Mouse (Mus musculus) myocyte (in vitro differentiated cells): Measurements from ENCODE around the gene Adamtsl5. TPM values are rescaled to one million over a fixed set of nuclear protein-coding genes. Genes with fewer than 3 reads are reported as not detected.

Experiments used
- H3K27me3 ChIP-seq: one replicate; pipeline ENCODE4 v1.6.1; 2011; ENCODE audit not compliant: control insufficient read depth, insufficient read depth, insufficient read length
- H3K36me3 ChIP-seq: one replicate; pipeline ENCODE4 v1.6.1; 2011; ENCODE audit not compliant: control insufficient read depth, insufficient read depth
- H3K4me2 ChIP-seq: one replicate; pipeline ENCODE4 v1.6.1; 2011; ENCODE audit warnings: low read depth, control low read depth
- H3K4me3 ChIP-seq: one replicate; pipeline ENCODE4 v1.5.1; 2011; ENCODE audit warnings: mild to moderate bottlenecking, control low read depth, moderate library complexity
- H3K79me2 ChIP-seq: one replicate; pipeline ENCODE4 v1.6.1; 2011; ENCODE audit not compliant: control insufficient read depth, insufficient read depth
- H3ac ChIP-seq: one replicate; pipeline ENCODE4 v1.6.1; 2011; ENCODE audit not compliant: control insufficient read depth, insufficient read length
- CEBPB ChIP-seq: IDR thresholded peaks from 2 replicates; pipeline ENCODE4 v1.6.1; 2011; ENCODE audit warnings: mild to moderate bottlenecking, moderate library complexity; ENCODE audit not compliant: poor library complexity, insufficient read depth, severe bottlenecking
- E2F4 ChIP-seq: IDR thresholded peaks from one replicate; pipeline ENCODE4 v1.6.1; 2011; ENCODE audit warnings: mild to moderate bottlenecking, control low read depth, moderate library complexity; ENCODE audit not compliant: insufficient read depth
- MAX ChIP-seq: IDR thresholded peaks from one replicate; pipeline ENCODE4 v1.6.1; 2011; ENCODE audit warnings: low read depth, mild to moderate bottlenecking, control low read depth
- MYOD1 ChIP-seq, 3 experiments: IDR thresholded peaks; one replicate each; pipeline ENCODE4 v1.6.1; 2011; ENCODE audit warnings: control low read depth in 2 of 3, low read depth in 2 of 3, mild to moderate bottlenecking in 2 of 3, moderate library complexity in 1 of 3; ENCODE audit not compliant: insufficient read length in 2 of 3, control insufficient read depth in 1 of 3
- MYOG ChIP-seq, 3 experiments: IDR thresholded peaks; one replicate each; pipeline ENCODE4 v1.6.1; 2011; ENCODE audit warnings: control low read depth in 2 of 3, low read depth in 2 of 3, mild to moderate bottlenecking in 2 of 3; ENCODE audit not compliant: insufficient read length in 2 of 3, control insufficient read depth in 1 of 3, insufficient read depth in 1 of 3
- POLR2A ChIP-seq: IDR thresholded peaks from one replicate; pipeline ENCODE4 v1.6.1; 2011; ENCODE audit warnings: low read depth, mild to moderate bottlenecking, control low read depth, moderate library complexity; ENCODE audit not compliant: insufficient read length
- POLR2AphosphoS2 ChIP-seq: IDR thresholded peaks from one replicate; pipeline ENCODE4 v1.6.1; 2011; ENCODE audit warnings: low read depth, control low read depth; ENCODE audit not compliant: insufficient read length
- REST ChIP-seq: IDR thresholded peaks from one replicate; pipeline ENCODE4 v1.6.1; 2011; ENCODE audit warnings: mild to moderate bottlenecking, control low read depth, moderate library complexity; ENCODE audit not compliant: insufficient read depth, insufficient read length
- SRF ChIP-seq: IDR thresholded peaks from one replicate; pipeline ENCODE4 v1.6.1; 2011; ENCODE audit warnings: low read depth; ENCODE audit not compliant: control insufficient read depth, insufficient read length
- TCF12 ChIP-seq: IDR thresholded peaks from one replicate; pipeline ENCODE4 v1.6.1; 2011; ENCODE audit warnings: mild to moderate bottlenecking, control low read depth; ENCODE audit not compliant: poor library complexity, insufficient read depth, severe bottlenecking
- TCF3 ChIP-seq: IDR thresholded peaks from one replicate; pipeline ENCODE4 v1.6.1; 2011; ENCODE audit warnings: low read depth, control low read depth; ENCODE audit not compliant: insufficient read length
- USF1 ChIP-seq: IDR thresholded peaks from one replicate; pipeline ENCODE4 v1.6.1; 2011; ENCODE audit warnings: low read depth, mild to moderate bottlenecking, control low read depth, moderate library complexity
- polyA plus RNA-seq: library from polyadenylated mRNA; unstranded; fragments of >200 nt; fragmentation: generic; extraction: Trizol; gene quantifications from one replicate; pipeline ENCODE4 v1.2.1, GENCODE M21; 2012; ENCODE audit warnings: missing spikeins

Adamtsl5 gene
- polyA plus RNA-seq, 1 experiment, result 57.8 TPM

DNA sequence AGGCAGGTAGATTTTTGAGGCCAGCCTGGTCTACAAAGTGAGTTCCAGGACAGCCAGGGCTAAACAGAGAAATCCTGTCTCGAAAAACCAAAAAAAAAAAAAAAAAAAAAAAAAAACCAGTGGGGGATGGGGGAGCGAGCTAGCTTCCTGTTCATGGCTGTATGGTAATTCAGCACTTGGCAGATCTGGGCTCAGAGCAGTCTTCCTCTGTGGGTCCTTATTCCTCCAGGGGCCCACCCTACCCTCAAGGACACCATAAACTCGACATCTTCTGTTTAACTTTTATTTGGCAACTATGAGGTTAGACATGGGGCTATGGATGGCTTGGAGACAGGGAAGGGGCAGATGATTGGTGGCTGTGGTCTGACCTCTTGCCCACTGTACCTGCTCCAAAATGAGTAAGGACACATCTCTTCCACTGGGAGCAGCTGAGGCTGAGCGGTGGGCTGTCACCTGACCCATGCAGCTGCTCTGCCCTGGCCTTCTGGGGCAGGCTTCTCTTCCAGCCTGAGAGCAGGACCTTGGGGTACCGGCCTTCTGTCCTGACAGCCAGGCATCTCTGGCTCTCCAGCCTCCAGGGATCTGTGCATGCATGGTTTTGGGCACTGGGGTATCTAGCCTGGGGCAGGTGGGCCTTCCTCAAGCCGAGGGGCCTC, 27.1 kb downstream of the Adamtsl5 start:
- Histone ChIP-seq H3ac (no peak overlapping the region), H3K79me2 (peaks cover 10% of the 10 kb centered on the region), H3K27me3 (no peaks in the 10 kb centered on the region), H3K4me2 (peak overlapping the region; percentile 71), H3K36me3 (no peaks in the 10 kb centered on the region), H3K4me3 (peak overlapping the region; percentile 79)
- TF ChIP-seq MYOG (IDR thresholded peaks at IDR 0.05; ENCODE audit: control insufficient read depth in 1 of 3, insufficient read depth in 1 of 3, insufficient read length in 2 of 3, low read depth in 2 of 3) (peak; percentile 57 to 96 (median 92)), MAX (no peak), POLR2A (no peak), TCF3 (peak; percentile 23), POLR2AphosphoS2 (no peak), USF1 (no peak), MYOD1 (IDR thresholded peaks at IDR 0.05; ENCODE audit: control insufficient read depth in 1 of 3, insufficient read length in 2 of 3, low read depth in 2 of 3) (peak in 2 of 3 experiments; percentile 91 to 96), REST (no peak), SRF (no peak), CEBPB (no peak), E2F4 (no peak), TCF12 (no peak)

- TF ChIP-seq POLR2AphosphoS2 (peak; percentile 42), E2F4 (no peak), POLR2A (peak; percentile 63)
- H3K4me3 ChIP-seq, result peak within 1 kb of the TSS; percentile 79
- peak within 1 kb of the TSS; percentile 96 for H3K4me2 ChIP-seq
- H3K36me3 ChIP-seq, result no peaks in the 10 kb centered on the region
- peak within 1 kb of the TSS; percentile 26 for H3ac ChIP-seq
- peaks cover 10% of the 10 kb centered on the region for H3K79me2 ChIP-seq
- no peaks in the 10 kb centered on the region for H3K27me3 ChIP-seq
Observed at GRCm38 (mm10) chr10:80320340-80320760, 27.9 kb downstream of the Adamtsl5 start, which contains the start of gene 2310011J03Rik. Gene 2310011J03Rik (minus strand): TSS chr10:80320537.

DNA sequence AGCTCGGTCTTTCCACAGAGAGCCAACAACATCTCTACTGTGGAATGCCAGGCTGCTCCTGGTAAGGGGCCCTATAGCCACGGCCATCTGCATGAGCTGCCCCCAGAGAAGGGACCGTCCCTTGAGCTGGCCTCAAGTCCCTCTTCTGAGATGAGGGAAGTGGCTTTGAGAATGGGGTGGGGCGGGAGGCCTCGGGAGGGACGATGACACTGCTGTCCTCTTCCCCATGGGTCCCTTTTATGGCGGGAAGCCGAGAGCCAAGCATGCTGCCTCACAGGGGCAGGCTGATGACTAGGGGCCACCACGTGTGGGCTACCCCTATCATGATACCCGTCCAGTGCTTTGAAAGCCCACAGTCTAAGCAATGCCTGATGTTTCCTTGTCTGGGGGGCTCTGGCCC, 31.2 kb downstream of the Adamtsl5 start:
- H3K4me3 ChIP-seq, result no peak overlapping the region
- peaks cover 11% of the 10 kb centered on the region for H3K27me3 ChIP-seq
- no peak overlapping the region for H3ac ChIP-seq
- H3K36me3 ChIP-seq, result no peaks in the 10 kb centered on the region
- no peak overlapping the region for H3K4me2 ChIP-seq
- TF ChIP-seq E2F4 (no peak), CEBPB (no peak), MYOD1 (IDR thresholded peaks at IDR 0.05; ENCODE audit: control insufficient read depth in 1 of 3, insufficient read length in 2 of 3, low read depth in 2 of 3) (no peak), TCF12 (no peak), TCF3 (no peak), POLR2AphosphoS2 (no peak), SRF (no peak)
- H3K79me2 ChIP-seq, result peaks cover 10% of the 10 kb centered on the region

DNA sequence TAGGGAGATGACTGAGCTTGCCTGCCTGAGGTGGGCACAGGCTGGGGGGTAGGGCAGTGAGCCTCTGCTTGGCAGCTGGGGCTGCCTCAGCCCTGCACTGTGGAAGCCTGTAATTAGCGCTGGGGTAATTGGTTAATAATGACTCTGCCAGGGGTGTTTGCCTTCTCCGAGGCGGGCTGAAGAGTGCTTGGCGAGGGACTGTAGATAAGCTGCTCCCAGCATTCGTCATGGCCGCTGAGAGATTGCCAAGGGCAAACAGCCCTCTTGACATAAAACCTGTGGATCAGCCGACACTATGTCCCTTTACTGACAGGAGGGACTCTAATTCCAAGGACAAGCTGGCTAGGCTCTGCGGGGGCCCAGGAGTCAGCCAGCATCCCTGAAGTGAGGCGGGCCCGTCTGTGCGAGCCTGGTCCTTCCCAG, 31.8 kb downstream of the Adamtsl5 start:
- Histone ChIP-seq H3K27me3 (peaks cover 18% of the 10 kb centered on the region), H3K36me3 (no peaks in the 10 kb centered on the region), H3K4me2 (no peak overlapping the region), H3K79me2 (peaks cover 10% of the 10 kb centered on the region), H3K4me3 (no peak overlapping the region), H3ac (no peak overlapping the region)
- TF ChIP-seq MAX (no peak), POLR2A (peak; percentile 25)

- TF ChIP-seq E2F4 (no peak), TCF12 (no peak)
- H3ac ChIP-seq, result no peak overlapping the region
- no peak overlapping the region for H3K4me2 ChIP-seq
- no peaks in the 10 kb centered on the region for H3K36me3 ChIP-seq
- H3K4me3 ChIP-seq, result no peak overlapping the region
- H3K27me3 ChIP-seq, result peaks cover 28% of the 10 kb centered on the region
- peaks cover 10% of the 10 kb centered on the region for H3K79me2 ChIP-seq
Observed at GRCm38 (mm10) chr10:80315315-80315714, 32.9 kb downstream of the Adamtsl5 start.

DNA sequence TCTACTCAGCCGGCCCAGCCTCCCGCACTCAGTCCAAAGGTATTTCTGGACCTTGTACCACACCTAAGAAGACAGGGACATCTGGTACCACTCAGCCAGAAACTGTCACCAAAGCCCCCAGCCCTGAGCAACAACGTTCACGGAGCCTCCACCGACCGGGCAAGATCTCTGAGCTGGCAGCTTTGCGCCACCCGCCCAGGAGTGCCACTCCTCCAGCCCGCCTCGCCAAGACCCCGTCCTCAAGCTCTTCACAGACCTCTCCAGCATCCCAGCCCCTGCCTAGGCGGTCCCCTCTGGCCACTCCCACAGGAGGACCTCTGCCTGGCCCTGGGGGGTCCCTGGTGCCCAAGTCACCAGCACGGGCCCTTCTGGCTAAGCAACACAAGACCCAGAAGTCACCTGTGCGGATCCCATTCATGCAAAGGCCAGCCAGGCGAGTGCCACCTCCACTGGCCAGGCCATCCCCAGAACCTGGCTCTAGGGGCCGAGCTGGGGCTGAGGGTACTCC, 33.7 kb downstream of the Adamtsl5 start:
- no peak for TF ChIP-seq TCF3
- no peak for TF ChIP-seq CEBPB
- no peak for TF ChIP-seq MYOD1 (IDR thresholded peaks at IDR 0.05; ENCODE audit: control insufficient read depth in 1 of 3, insufficient read length in 2 of 3, low read depth in 2 of 3)
- TF ChIP-seq REST, result no peak
- TF ChIP-seq POLR2AphosphoS2, result no peak
- TF ChIP-seq E2F4, result no peak
- no peak for TF ChIP-seq MYOG (IDR thresholded peaks at IDR 0.05; ENCODE audit: control insufficient read depth in 1 of 3, insufficient read depth in 1 of 3, insufficient read length in 2 of 3, low read depth in 2 of 3)
- no peak for TF ChIP-seq TCF12
- TF ChIP-seq USF1, result no peak
- TF ChIP-seq SRF, result no peak
- no peak for TF ChIP-seq POLR2A
- TF ChIP-seq MAX, result no peak
- Histone ChIP-seq H3K79me2 (peaks cover 4% of the 10 kb centered on the region), H3K4me2 (no peak overlapping the region), H3ac (no peak overlapping the region), H3K27me3 (peaks cover 28% of the 10 kb centered on the region), H3K36me3 (no peaks in the 10 kb centered on the region), H3K4me3 (no peak overlapping the region)
